Mouse (Mus musculus) spleen, embryonic (tissue): Measurements from ENCODE around the gene Shroom3.

Source experiments
- CTCF ChIA-PET: fragments of 350-600 bp; sonication (Branson Sonifier 250); formaldehyde crosslinking; loops from one replicate; lab custom pipeline; 2022; lab: Charles Lee

The Shroom3 gene

GRCm38 (mm10) chr5:92998494-92999016 is 315.3 kb downstream of the Shroom3 start:
- CTCF ChIA-PET = no interaction called here

- CTCF ChIA-PET = no interaction called here
Observed at GRCm38 (mm10) chr5:93000060-93000459, 316.8 kb downstream of the Shroom3 start.

GRCm38 (mm10) chr5:93000774-93001757 is 317.8 kb downstream of the Shroom3 start:
- CTCF ChIA-PET = no interaction called here

GRCm38 (mm10) chr5:93002615-93003014 is 319.4 kb downstream of the Shroom3 start:
- CTCF ChIA-PET = no interaction called here

GRCm38 (mm10) chr5:93005229-93005814 is 322.1 kb downstream of the Shroom3 start:
- CTCF ChIA-PET = no interaction called here

- CTCF ChIA-PET = no interaction called here
Observed at GRCm38 (mm10) chr5:93005815-93006341, 322.6 kb downstream of the Shroom3 start.

GRCm38 (mm10) chr5:93008256-93008655 is 325.0 kb downstream of the Shroom3 start:
- CTCF ChIA-PET = no interaction called here
